Mouse (Mus musculus) neural tube, embryonic 13.5 days (tissue): ENCODE results near the gene Rccd1. TPM values are rescaled to one million over a fixed set of nuclear protein-coding genes. Genes with fewer than 3 reads are reported as not detected.
"Not testable (repeated sequence)": the region's sequence is repeated elsewhere in the genome, so short reads cannot be mapped to it uniquely, and the experiment has no call there.

Experiments
- ATAC-seq: fragments of 200-750 bp; cut with Nextera tagmentation; 2 replicates; pipeline ENCODE4 v1.8.0; 2017; ENCODE audit warnings: low read depth, mild to moderate bottlenecking, moderate TSS enrichment, moderate library complexity
- H3K27ac ChIP-seq: fragments of 300-500 bp; sonication (generic); replicated peaks from 2 replicates; pipeline ENCODE4 v1.5.1; 2015; ENCODE audit warnings: moderate library complexity, mild to moderate bottlenecking, inconsistent platforms
- H3K27me3 ChIP-seq: fragments of 300-500 bp; sonication (generic); 2 replicates; pipeline ENCODE4 v1.6.1; 2015; ENCODE audit warnings: mild to moderate bottlenecking, inconsistent platforms
- H3K36me3 ChIP-seq: fragments of 300-500 bp; sonication (generic); 2 replicates; pipeline ENCODE4 v1.6.1; 2015; ENCODE audit warnings: mild to moderate bottlenecking, inconsistent platforms
- H3K4me1 ChIP-seq: fragments of 300-500 bp; sonication (generic); replicated peaks from 2 replicates; pipeline ENCODE4 v1.6.1; 2015; ENCODE audit warnings: inconsistent platforms
- H3K4me2 ChIP-seq: fragments of 300-500 bp; sonication (generic); 2 replicates; pipeline ENCODE4 v1.6.1; 2015; ENCODE audit warnings: inconsistent platforms, mild to moderate bottlenecking, moderate library complexity
- H3K4me3 ChIP-seq: fragments of 300-500 bp; sonication (generic); 2 replicates; pipeline ENCODE4 v1.5.1; 2015; ENCODE audit warnings: mild to moderate bottlenecking, inconsistent platforms
- H3K9ac ChIP-seq: fragments of 300-500 bp; sonication (generic); 2 replicates; pipeline ENCODE4 v1.6.1; 2015; ENCODE audit warnings: moderate library complexity, mild to moderate bottlenecking, inconsistent platforms
- H3K9me3 ChIP-seq: fragments of 300-500 bp; sonication (generic); 2 replicates; pipeline ENCODE4 v1.6.1; 2016; ENCODE audit warnings: inconsistent platforms
- WGBS: fragments of 180-500 bp; shearing (Covaris S2); methylation state at CpG from one replicate; pipeline ENCODE4 v1.1.7; 2015; 5-methylcytosine and 5-hydroxymethylcytosine counted together
- polyA plus RNA-seq: library from polyadenylated mRNA; unstranded; fragments of >200 nt; fragmentation: Nextera tagmentation; extraction: Ambion mirVana; gene quantifications from 2 replicates; pipeline ENCODE4 v1.2.1, GENCODE M21; 2015

The Rccd1 gene
- polyA plus RNA-seq, 1 experiment from 2014 or later, result 12.6 TPM

DNA sequence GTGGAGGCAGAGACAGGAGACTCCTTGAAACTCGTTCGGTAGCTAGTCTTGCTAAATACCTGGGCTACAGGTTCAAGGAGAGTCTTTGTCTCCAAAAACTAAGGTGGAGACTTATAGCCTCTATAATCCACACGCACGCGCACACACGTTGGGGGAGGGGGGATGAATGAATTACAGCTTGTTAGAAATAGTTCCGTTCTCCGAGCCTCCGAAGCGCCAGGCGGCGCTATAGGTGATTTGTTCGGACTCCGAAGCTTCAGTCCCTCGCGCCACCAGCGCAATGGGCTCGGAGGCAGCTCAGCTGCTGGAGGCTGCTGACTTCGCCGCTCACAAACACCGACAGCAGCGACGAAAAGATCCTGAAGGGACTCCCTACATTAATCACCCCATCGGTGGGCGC, 18.6 kb upstream of the Rccd1 start, which contains the start of gene Hddc3:
Gene Hddc3 (plus strand): TSS at position 247 of the 400 bp plus-strand sequence.
- peak; percentile 14 for ATAC-seq
- Histone ChIP-seq H3K9ac (peak within 1 kb of the TSS; percentile 79), H3K4me3 (peak within 1 kb of the TSS; percentile 47), H3K36me3 (peaks cover 2% of the 10 kb centered on the region; the same call in 1 of the 2 replicates), H3K27ac (peak within 1 kb of the TSS; percentile 81), H3K9me3 (no peaks in the 10 kb centered on the region), H3K4me2 (peak within 1 kb of the TSS; percentile 77), H3K4me1 (peaks cover 60% of the 10 kb centered on the region), H3K27me3 (no peaks in the 10 kb centered on the region)
- under 1% methylated on average over 25 of the region's 25 CpGs for WGBS

DNA sequence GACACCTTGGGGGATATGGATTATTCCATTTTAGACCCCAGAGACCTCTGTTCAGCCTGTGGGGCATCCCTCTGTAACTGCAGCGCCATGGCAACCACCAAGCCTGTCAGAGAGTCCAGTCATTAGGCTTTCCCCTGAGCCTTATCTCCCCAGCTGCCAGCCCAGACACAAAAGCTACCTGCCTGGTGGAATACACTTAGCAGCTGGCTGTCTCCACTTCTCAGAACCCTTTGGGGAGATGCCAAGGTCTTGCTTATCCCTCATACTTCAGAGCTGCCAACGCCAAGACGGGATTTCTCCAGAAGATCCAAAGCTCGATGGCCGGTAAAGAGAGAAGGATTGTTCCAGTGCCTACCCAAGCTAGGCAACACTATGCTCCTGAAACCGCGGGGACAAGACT, 17.5 kb upstream of the Rccd1 start:
- Histone ChIP-seq H3K27ac (peak overlapping the region; percentile 7), H3K9ac (no peak overlapping the region), H3K9me3 (no peaks in the 10 kb centered on the region), H3K4me2 (0 out of 2 replicates have a peak overlapping the region, but pooled peaks have one; percentile 93), H3K4me1 (peaks cover 59% of the 10 kb centered on the region), H3K27me3 (no peaks in the 10 kb centered on the region), H3K4me3 (no peak overlapping the region), H3K36me3 (peaks cover 13% of the 10 kb centered on the region)
- 62% methylated on average over 7 of the region's 7 CpGs for WGBS
- no peak for ATAC-seq

DNA sequence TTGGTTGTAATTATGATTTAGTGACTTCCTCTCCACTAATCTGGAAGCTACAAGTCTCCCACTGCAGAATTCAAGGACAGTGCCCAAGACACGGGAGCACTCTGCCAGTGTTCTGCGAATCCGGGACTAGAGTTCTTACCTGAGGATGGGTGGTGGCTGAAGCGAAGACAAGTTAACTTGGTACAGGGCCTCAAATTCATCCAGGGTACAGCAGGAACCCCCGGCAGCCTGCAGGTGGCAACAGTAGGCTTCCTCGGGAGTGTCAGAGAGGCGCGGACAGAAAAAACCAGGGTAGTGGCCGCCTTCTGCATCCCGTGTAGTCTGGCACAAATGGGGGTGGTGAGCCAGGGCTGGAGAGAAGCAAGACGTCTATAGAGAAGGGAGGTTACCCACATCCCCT, 16.5 kb upstream of the Rccd1 start, which contains the start of gene Unc45a:
Gene Unc45a (minus strand): TSS at position 213 of the 400 bp plus-strand sequence.
- no peaks in the 10 kb centered on the region for H3K27me3 ChIP-seq
- peaks cover 23% of the 10 kb centered on the region for H3K36me3 ChIP-seq
- H3K9me3 ChIP-seq, result no peaks in the 10 kb centered on the region
- WGBS, result under 1% methylated on average over 11 of the region's 11 CpGs
- peak; percentile 47 for ATAC-seq
- H3K4me3 ChIP-seq, result peak within 1 kb of the TSS; percentile 64
- peak within 1 kb of the TSS; percentile 91 for H3K27ac ChIP-seq
- peak within 1 kb of the TSS; percentile 93 for H3K4me2 ChIP-seq
- H3K4me1 ChIP-seq, result peaks cover 63% of the 10 kb centered on the region
- peak within 1 kb of the TSS; percentile 89 for H3K9ac ChIP-seq

DNA sequence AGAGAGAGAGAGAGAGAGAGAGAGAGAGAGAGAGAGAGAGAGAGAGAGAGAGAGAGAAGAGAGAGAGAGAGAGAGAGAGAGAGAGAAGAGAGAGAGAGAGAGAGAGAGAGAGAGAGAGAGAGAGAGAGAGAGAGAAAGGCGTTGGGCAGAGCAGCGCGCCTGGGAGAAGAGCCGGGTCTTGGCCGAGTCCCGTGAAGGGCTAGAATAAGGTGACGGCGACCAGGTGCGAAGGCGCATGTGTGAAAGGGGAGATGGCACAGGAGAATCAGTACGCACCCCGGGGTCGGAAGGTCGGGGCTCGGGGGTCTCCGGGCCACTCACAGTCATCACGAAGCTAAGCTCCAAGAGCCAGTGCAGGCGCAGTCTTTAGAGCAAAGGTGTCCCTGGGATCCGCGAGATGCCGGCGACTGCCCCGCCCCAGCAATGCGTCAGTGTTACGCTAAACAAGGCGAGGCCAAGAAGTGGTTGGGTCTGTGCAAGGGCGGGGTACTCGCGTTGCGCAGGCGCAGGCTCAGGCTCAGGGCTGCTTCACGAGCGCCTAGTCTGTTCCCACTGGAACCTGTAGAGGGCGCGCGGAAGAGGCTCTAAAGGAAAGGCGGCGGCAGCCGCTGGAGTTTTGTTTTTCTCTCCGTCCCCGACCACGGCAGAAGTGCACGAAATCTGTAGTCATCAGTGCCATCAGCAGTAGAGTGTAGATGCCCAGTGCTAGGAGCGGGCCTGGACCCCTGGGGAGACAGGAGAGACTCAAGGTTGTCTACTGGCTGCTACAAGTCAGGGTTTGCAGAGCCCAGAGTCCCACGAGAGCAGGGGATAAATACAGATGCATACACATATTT, 15.8 kb upstream of the Rccd1 start:
- Histone ChIP-seq H3K36me3 (peaks cover 31% of the 10 kb centered on the region), H3K4me1 (peaks cover 67% of the 10 kb centered on the region), H3K9me3 (no peaks in the 10 kb centered on the region), H3K4me2 (peak overlapping the region; percentile 93), H3K4me3 (peak overlapping the region; percentile 64), H3K27me3 (no peaks in the 10 kb centered on the region), H3K9ac (peak overlapping the region; percentile 89), H3K27ac (peak overlapping the region; percentile 91)
- peak; percentile 98 for ATAC-seq
- WGBS, result 0% methylated on average over 45 of the region's 45 CpGs

DNA sequence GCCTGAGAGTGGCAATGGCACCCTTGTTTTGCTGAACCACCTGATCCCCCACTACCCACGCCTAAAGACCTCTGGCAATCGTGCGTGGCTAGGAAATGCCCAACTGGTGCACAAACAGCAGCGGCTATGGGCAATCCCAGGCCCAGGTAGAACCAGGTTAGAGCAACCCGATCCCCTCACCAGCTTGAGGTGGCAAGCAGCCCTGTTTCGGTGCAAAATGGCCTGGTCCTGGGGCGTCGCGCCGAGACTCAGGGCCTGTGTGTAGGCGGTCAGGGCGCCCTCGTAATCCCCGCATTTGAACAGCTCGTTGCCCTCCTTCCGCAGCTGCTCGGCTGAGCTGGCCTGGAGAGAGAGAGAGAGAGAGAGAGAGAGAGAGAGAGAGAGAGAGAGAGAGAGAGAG, 15.1 kb upstream of the Rccd1 start:
- Histone ChIP-seq H3K27me3 (no peaks in the 10 kb centered on the region), H3K4me3 (peak overlapping the region; percentile 64), H3K36me3 (peaks cover 37% of the 10 kb centered on the region), H3K27ac (peak overlapping the region; percentile 83), H3K9ac (peak overlapping the region; percentile 89), H3K4me1 (peaks cover 67% of the 10 kb centered on the region), H3K4me2 (peak overlapping the region; percentile 93), H3K9me3 (no peaks in the 10 kb centered on the region)
- 8% methylated on average over 16 of the region's 17 CpGs for WGBS
- ATAC-seq, result peak; percentile 33; the same call in 1 of the 2 replicates

DNA sequence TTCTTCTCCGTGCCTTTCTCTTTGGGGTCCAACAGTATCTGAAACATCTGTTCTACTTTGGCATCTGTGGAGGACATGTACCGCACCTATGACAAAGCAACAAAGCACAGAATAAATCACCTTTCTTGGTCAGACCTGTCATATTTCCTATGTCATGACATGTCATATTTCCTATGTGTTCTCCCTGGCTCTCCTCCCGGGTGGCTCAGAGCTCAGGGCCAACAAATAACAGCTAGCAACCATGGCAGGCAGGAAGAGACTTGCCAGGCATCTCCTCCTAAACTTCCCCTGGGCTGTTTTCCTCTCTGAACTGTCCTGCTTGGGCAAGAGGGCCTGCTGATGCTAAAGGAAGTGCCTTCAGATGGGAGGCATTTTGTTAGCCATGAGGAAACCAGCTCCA, 12.7 kb upstream of the Rccd1 start:
- Histone ChIP-seq H3K36me3 (peaks cover 61% of the 10 kb centered on the region), H3K4me1 (peaks cover 51% of the 10 kb centered on the region), H3K9ac (no peak overlapping the region), H3K4me2 (no peak overlapping the region), H3K9me3 (no peaks in the 10 kb centered on the region), H3K4me3 (no peak overlapping the region), H3K27me3 (no peaks in the 10 kb centered on the region), H3K27ac (no peak overlapping the region)
- ATAC-seq, result no peak
- 94% methylated on average over 3 of the region's 3 CpGs for WGBS

DNA sequence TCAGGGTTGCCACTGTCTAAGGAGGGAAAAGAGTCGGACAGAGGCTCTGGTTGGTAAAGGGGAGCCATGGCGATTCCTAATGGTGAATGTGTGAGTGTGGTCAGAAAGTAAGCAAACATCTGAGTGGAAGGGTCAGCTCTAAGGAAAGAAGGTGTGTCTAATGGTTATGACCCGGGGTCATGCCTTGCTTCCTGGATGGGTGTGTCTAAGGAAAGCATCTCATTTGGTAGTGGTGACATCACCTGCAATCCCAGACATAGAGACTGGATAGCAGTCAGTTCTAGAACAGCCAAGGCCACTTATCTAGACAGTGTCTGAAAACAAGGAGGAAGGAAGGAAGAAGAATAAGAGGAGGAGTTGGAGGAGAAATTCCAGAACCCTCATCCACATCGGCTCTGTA, 10.6 kb upstream of the Rccd1 start:
- H3K4me1 ChIP-seq, result peaks cover 34% of the 10 kb centered on the region
- no peaks in the 10 kb centered on the region for H3K9me3 ChIP-seq
- H3K27me3 ChIP-seq, result no peaks in the 10 kb centered on the region
- H3K36me3 ChIP-seq, result peaks cover 82% of the 10 kb centered on the region
- ATAC-seq, result no peak
- no peak overlapping the region for H3K27ac ChIP-seq
- WGBS, result 96% methylated on average over 4 of the region's 4 CpGs
- H3K9ac ChIP-seq, result no peak overlapping the region
- no peak overlapping the region for H3K4me3 ChIP-seq
- H3K4me2 ChIP-seq, result no peak overlapping the region

DNA sequence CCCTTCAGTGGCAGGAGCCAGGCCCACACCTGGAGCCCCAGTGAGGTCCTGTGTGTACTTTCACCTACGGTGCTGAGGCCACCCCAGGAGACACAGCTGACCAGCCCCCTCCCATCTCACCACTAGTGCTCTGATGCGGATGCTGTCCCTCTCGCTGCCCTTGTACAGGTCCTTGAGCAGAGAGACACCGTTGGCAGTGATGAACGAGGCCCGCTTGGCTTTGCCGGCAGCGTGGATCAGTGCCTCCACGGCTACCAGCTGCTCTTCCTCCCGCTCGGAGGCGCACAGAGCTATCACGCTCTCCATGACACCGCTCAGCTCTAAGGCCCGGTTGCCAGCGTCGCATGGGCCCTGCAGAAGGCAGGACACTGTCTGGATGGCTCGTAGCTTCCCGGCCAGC, 7.2 kb upstream of the Rccd1 start:
- H3K36me3 ChIP-seq, result peaks cover 100% of the 10 kb centered on the region
- H3K27me3 ChIP-seq, result no peaks in the 10 kb centered on the region
- WGBS, result 92% methylated on average over 19 of the region's 19 CpGs
- H3K4me1 ChIP-seq, result peaks cover 10% of the 10 kb centered on the region
- H3K4me3 ChIP-seq, result no peak overlapping the region
- no peak overlapping the region for H3K27ac ChIP-seq
- no peak overlapping the region for H3K9ac ChIP-seq
- ATAC-seq, result no peak
- H3K9me3 ChIP-seq, result no peaks in the 10 kb centered on the region
- H3K4me2 ChIP-seq, result no peak overlapping the region

DNA sequence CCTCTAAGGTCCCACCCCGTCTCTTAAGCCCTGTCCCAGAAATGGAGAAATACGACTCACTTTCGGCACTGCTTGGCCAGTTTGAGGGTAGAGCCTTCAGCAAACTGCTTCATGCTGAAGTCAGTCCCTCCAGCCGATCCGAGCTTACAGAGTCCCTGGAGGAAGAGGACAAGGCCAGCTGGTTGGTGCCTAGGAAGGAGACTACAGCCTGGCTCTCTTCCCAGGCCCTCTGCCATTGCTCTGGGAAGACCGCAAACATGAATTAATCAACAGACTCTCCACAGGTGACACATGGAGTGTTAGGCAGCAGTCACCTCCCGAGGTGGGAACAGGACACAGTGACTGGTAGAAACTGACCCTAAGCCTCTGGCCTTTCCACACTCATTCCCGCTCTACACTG, 6.0 kb upstream of the Rccd1 start:
- Histone ChIP-seq H3K27ac (no peak overlapping the region), H3K27me3 (no peaks in the 10 kb centered on the region), H3K4me1 (peaks cover 5% of the 10 kb centered on the region), H3K36me3 (peaks cover 100% of the 10 kb centered on the region), H3K9ac (no peak overlapping the region), H3K9me3 (no peaks in the 10 kb centered on the region), H3K4me2 (no peak overlapping the region), H3K4me3 (no peak overlapping the region)
- WGBS, result 88% methylated on average over 8 of the region's 8 CpGs
- no peak for ATAC-seq

DNA sequence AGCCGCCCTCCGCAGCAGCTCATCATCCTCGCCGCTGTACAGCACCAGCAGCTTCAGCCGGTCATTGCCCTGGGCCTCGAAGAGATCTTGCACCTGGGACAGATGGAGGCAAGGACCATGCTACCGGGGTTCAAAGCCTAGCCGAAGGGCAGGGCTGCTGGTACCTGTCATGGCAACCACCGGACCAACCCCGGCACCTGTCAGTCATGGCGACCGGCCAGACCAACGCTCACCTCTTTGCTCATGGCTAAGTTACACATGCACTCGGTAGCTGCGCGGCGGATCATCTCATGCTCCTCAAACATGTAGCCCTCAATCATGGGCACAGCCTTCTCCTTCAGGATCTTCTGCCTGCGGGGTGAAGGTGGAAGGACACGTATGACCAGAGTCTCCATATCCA, 1.8 kb upstream of the Rccd1 start:
- no peak overlapping the region for H3K4me3 ChIP-seq
- 96% methylated on average over 19 of the region's 19 CpGs for WGBS
- no peak overlapping the region for H3K9ac ChIP-seq
- no peak for ATAC-seq
- no peaks in the 10 kb centered on the region for H3K27me3 ChIP-seq
- no peak overlapping the region for H3K4me2 ChIP-seq
- no peak overlapping the region for H3K27ac ChIP-seq
- H3K4me1 ChIP-seq, result peaks cover 29% of the 10 kb centered on the region
- H3K36me3 ChIP-seq, result peaks cover 62% of the 10 kb centered on the region
- H3K9me3 ChIP-seq, result no peaks in the 10 kb centered on the region

DNA sequence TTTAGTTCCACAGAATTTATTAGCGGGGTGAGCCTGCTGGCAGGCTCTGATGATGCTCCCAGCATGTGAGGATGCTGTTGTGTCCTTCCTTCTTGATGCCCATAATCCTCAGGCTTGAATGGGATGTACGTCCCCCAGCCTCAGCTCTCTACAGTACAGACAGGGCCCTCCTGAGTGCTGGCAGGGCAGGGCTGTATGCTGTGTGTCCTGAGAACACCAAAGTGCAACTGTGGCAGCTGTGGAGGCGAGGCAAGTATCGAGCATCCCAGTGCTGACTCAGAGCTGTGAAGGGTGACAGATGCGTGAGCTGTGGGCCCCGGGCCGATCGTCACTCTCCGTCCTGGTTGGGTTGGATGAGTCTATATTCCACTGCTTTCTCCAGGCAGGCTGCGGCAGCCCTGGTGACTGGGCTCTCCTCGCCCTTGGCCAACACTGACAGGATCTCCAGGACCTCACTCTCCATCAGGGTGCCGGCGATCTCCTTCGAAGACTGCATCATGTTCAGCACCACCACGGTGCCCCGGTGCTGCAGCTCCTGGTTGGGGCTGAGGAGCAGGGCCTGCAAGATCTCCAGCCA, 1.1 kb upstream of the Rccd1 start:
- Histone ChIP-seq H3K9ac (no peak overlapping the region), H3K27ac (no peak overlapping the region), H3K4me3 (no peak overlapping the region), H3K4me1 (peaks cover 29% of the 10 kb centered on the region), H3K36me3 (peaks cover 62% of the 10 kb centered on the region), H3K9me3 (no peaks in the 10 kb centered on the region), H3K4me2 (no peak overlapping the region), H3K27me3 (no peaks in the 10 kb centered on the region)
- ATAC-seq, result no peak
- 96% methylated on average over 16 of the region's 16 CpGs for WGBS

DNA sequence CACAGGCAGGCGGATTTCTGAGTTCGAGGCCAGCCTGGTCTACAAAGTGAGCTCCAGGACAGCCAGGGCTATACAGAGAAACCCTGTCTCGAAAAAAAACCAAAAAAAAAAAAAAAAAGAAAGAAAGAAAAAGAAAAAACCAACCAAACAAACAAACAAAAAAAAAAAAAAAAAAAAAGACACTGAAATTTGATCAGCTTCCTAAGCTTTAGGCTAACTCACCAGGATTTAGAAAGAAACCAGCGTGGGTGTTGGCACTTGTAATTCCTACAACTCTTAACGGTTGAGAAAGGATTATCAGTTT, 514 bp upstream of the Rccd1 start:
- H3K36me3 ChIP-seq, result peaks cover 61% of the 10 kb centered on the region
- ATAC-seq, result not testable (repeated sequence)

More for the DNA sequence above, 514 bp upstream of the Rccd1 start:
- peaks cover 29% of the 10 kb centered on the region for H3K4me1 ChIP-seq
- H3K9me3 ChIP-seq, H3K27me3 ChIP-seq, H3K9ac ChIP-seq: not testable (repeated sequence)
- H3K4me2 ChIP-seq, result peak overlapping the region; percentile 82
- H3K27ac ChIP-seq, result peak overlapping the region; percentile 92
- 66% methylated on average over 5 of the region's 5 CpGs for WGBS
- 0 out of 2 replicates have a peak overlapping the region, but pooled peaks have one; percentile 62 for H3K4me3 ChIP-seq
